Mouse (Mus musculus) liver, embryonic 16.5 days (tissue): ENCODE measurements around the gene Mllt3. TPM values are rescaled to one million over a fixed set of nuclear protein-coding genes. Genes with fewer than 3 reads are reported as not detected.

ENCODE experiments used
- ATAC-seq: fragments of 200-750 bp; cut with Nextera tagmentation; 2 replicates; pipeline ENCODE4 v1.8.0; 2017; ENCODE audit warnings: low read depth, mild to moderate bottlenecking, moderate number of reproducible peaks, moderate library complexity
- H3K27ac ChIP-seq: fragments of 300-500 bp; sonication (generic); 2 replicates; pipeline ENCODE4 v1.5.1; 2014; ENCODE audit warnings: mild to moderate bottlenecking, low read length
- H3K27me3 ChIP-seq: fragments of 300-500 bp; sonication (generic); 2 replicates; pipeline ENCODE4 v1.6.1; 2014; ENCODE audit warnings: low read depth, low read length, mixed read lengths; ENCODE audit not compliant: control insufficient read depth, insufficient read depth
- H3K36me3 ChIP-seq: fragments of 300-500 bp; sonication (generic); 2 replicates; pipeline ENCODE4 v1.6.1; 2014; ENCODE audit warnings: mild to moderate bottlenecking; ENCODE audit not compliant: control insufficient read depth, insufficient read depth
- H3K4me1 ChIP-seq: fragments of 300-500 bp; sonication (generic); 2 replicates; pipeline ENCODE4 v1.6.1; 2014; ENCODE audit warnings: low read depth, low read length, mixed read lengths; ENCODE audit not compliant: control insufficient read depth
- H3K4me2 ChIP-seq: fragments of 300-500 bp; sonication (generic); 2 replicates; pipeline ENCODE4 v1.6.1; 2014; ENCODE audit warnings: low read depth, low read length, mixed read lengths
- H3K4me3 ChIP-seq: fragments of 300-500 bp; sonication (generic); 2 replicates; pipeline ENCODE4 v1.5.1; 2014; ENCODE audit warnings: low read depth, mild to moderate bottlenecking, low read length
- H3K9ac ChIP-seq: fragments of 300-500 bp; sonication (generic); 2 replicates; pipeline ENCODE4 v1.6.1; 2014; ENCODE audit warnings: low read depth, low read length
- H3K9me3 ChIP-seq: fragments of 300-500 bp; sonication (generic); replicated peaks from 2 replicates; pipeline ENCODE4 v1.6.1; 2016; ENCODE audit warnings: low read length; ENCODE audit not compliant: control insufficient read depth
- WGBS: fragments of 180-500 bp; shearing (Covaris S2); extraction: QIAGEN DNeasy Blood & Tissue Kit; methylation state at CpG from one replicate; pipeline ENCODE4 v1.1.7; 2014; ENCODE audit not compliant: insufficient replicate concordance; 5-methylcytosine and 5-hydroxymethylcytosine counted together
- polyA plus RNA-seq: library from polyadenylated mRNA; unstranded; fragments of >200 nt; fragmentation: Nextera tagmentation; extraction: Ambion mirVana; gene quantifications from 2 replicates; pipeline ENCODE4 v1.2.1, GENCODE M21; 2015

Gene Mllt3
- polyA plus RNA-seq, 1 experiment from 2014 or later: 83.5 TPM

- Histone ChIP-seq H3K4me3 (no peak overlapping the region), H3K27ac (no peak overlapping the region), H3K27me3 (no peaks in the 10 kb centered on the region), H3K9me3 (no peaks in the 10 kb centered on the region), H3K4me1 (peaks cover 9% of the 10 kb centered on the region), H3K36me3 (no peaks in the 10 kb centered on the region), H3K4me2 (no peak overlapping the region), H3K9ac (no peak overlapping the region)
- WGBS: 76% methylated on average over 10 of the region's 10 CpGs
- ATAC-seq: no peak
These were observed 105.8 kb downstream of the Mllt3 start for GRCm38 (mm10) chr4:87927354-87927753.

- H3K36me3 ChIP-seq: no peaks in the 10 kb centered on the region
- H3K4me1 ChIP-seq: no peaks in the 10 kb centered on the region
- H3K27me3 ChIP-seq: no peaks in the 10 kb centered on the region
- H3K9me3 ChIP-seq: no peaks in the 10 kb centered on the region
- 69% methylated on average over 8 of the region's 8 CpGs for WGBS
- no peak overlapping the region for H3K4me2 ChIP-seq
- H3K27ac ChIP-seq: no peak overlapping the region
- H3K9ac ChIP-seq: no peak overlapping the region
- H3K4me3 ChIP-seq: no peak overlapping the region
- no peak for ATAC-seq
These were observed 112.5 kb downstream of the Mllt3 start for GRCm38 (mm10) chr4:87920664-87921063.

GRCm38 (mm10) chr4:87911172-87911994 lies 121.8 kb downstream of the Mllt3 start:
- H3K9ac ChIP-seq: no peak overlapping the region
- peaks cover 3% of the 10 kb centered on the region for H3K4me1 ChIP-seq
- no peak overlapping the region for H3K4me3 ChIP-seq
- H3K27ac ChIP-seq: no peak overlapping the region
- H3K27me3 ChIP-seq: no peaks in the 10 kb centered on the region
- 67% methylated on average over 6 of the region's 6 CpGs for WGBS
- H3K36me3 ChIP-seq: no peaks in the 10 kb centered on the region
- ATAC-seq: no peak
- no peaks in the 10 kb centered on the region for H3K9me3 ChIP-seq
- no peak overlapping the region for H3K4me2 ChIP-seq

- no peak overlapping the region for H3K4me3 ChIP-seq
- no peak overlapping the region for H3K27ac ChIP-seq
- H3K4me1 ChIP-seq: no peaks in the 10 kb centered on the region
- ATAC-seq: no peak
- H3K4me2 ChIP-seq: no peak overlapping the region
- H3K36me3 ChIP-seq: no peaks in the 10 kb centered on the region
- WGBS: 41% methylated on average over 6 of the region's 6 CpGs
- H3K9me3 ChIP-seq: no peaks in the 10 kb centered on the region
- H3K27me3 ChIP-seq: no peaks in the 10 kb centered on the region
- H3K9ac ChIP-seq: no peak overlapping the region
These were observed 127.9 kb downstream of the Mllt3 start for GRCm38 (mm10) chr4:87905149-87905771.

- no peaks in the 10 kb centered on the region for H3K9me3 ChIP-seq
- 0% methylated on average over 1 of the region's 1 CpGs for WGBS
- no peaks in the 10 kb centered on the region for H3K27me3 ChIP-seq
- ATAC-seq: peak; percentile 56; the same call in 1 of the 2 replicates
- H3K4me2 ChIP-seq: no peak overlapping the region
- H3K4me3 ChIP-seq: no peak overlapping the region
- H3K27ac ChIP-seq: no peak overlapping the region
- H3K9ac ChIP-seq: no peak overlapping the region
- H3K4me1 ChIP-seq: no peaks in the 10 kb centered on the region
- no peaks in the 10 kb centered on the region for H3K36me3 ChIP-seq
These were observed 128.4 kb downstream of the Mllt3 start for GRCm38 (mm10) chr4:87904722-87905121.

- Histone ChIP-seq H3K4me2 (no peak overlapping the region), H3K9ac (no peak overlapping the region), H3K9me3 (no peaks in the 10 kb centered on the region), H3K4me1 (no peaks in the 10 kb centered on the region), H3K36me3 (no peaks in the 10 kb centered on the region), H3K27ac (no peak overlapping the region), H3K27me3 (no peaks in the 10 kb centered on the region), H3K4me3 (no peak overlapping the region)
- WGBS: 62% methylated on average over 4 of the region's 4 CpGs
- no peak for ATAC-seq
These were observed 130.6 kb downstream of the Mllt3 start for GRCm38 (mm10) chr4:87902584-87902983.

GRCm38 (mm10) chr4:87901166-87901565 lies 132.0 kb downstream of the Mllt3 start:
- H3K4me1 ChIP-seq: no peaks in the 10 kb centered on the region
- no peaks in the 10 kb centered on the region for H3K36me3 ChIP-seq
- no peak for ATAC-seq
- WGBS: 30% methylated on average over 1 of the region's 1 CpGs
- no peak overlapping the region for H3K27ac ChIP-seq
- no peak overlapping the region for H3K9ac ChIP-seq
- H3K27me3 ChIP-seq: no peaks in the 10 kb centered on the region
- H3K4me3 ChIP-seq: no peak overlapping the region
- H3K4me2 ChIP-seq: no peak overlapping the region
- H3K9me3 ChIP-seq: no peaks in the 10 kb centered on the region

GRCm38 (mm10) chr4:87893498-87893897 lies 139.7 kb downstream of the Mllt3 start:
- Histone ChIP-seq H3K9ac (no peak overlapping the region), H3K27ac (no peak overlapping the region), H3K9me3 (no peaks in the 10 kb centered on the region), H3K4me1 (no peaks in the 10 kb centered on the region), H3K27me3 (no peaks in the 10 kb centered on the region), H3K36me3 (no peaks in the 10 kb centered on the region), H3K4me3 (no peak overlapping the region), H3K4me2 (no peak overlapping the region)
- WGBS: 69% methylated on average over 3 of the region's 3 CpGs
- ATAC-seq: no peak

GRCm38 (mm10) chr4:87893012-87893411 lies 140.2 kb downstream of the Mllt3 start:
- 69% methylated on average over 4 of the region's 4 CpGs for WGBS
- Histone ChIP-seq H3K9me3 (no peaks in the 10 kb centered on the region), H3K36me3 (no peaks in the 10 kb centered on the region), H3K4me3 (no peak overlapping the region), H3K4me1 (no peaks in the 10 kb centered on the region), H3K9ac (no peak overlapping the region), H3K4me2 (no peak overlapping the region), H3K27ac (no peak overlapping the region), H3K27me3 (no peaks in the 10 kb centered on the region)
- no peak for ATAC-seq
